Mouse (Mus musculus): ENCODE data around the gene Rpl13a. TPM values are rescaled to one million over a fixed set of nuclear protein-coding genes. Genes with fewer than 3 reads are reported as not detected.

Rpl13a gene
- polyA plus RNA-seq, 1 experiment from 2014 or later: 1,469 TPM

GRCm38 (mm10) chr7:45168656-45169055 lies 40.1 kb upstream of the Rpl13a start:
- Histone ChIP-seq H3K4me3 (ENCODE audit: low read depth, low read length) (no peak overlapping the region), H3K4me2 (ENCODE audit: low read depth, severe bottlenecking) (no peak overlapping the region), H3K36me3 (ENCODE audit: control insufficient read depth, insufficient read depth, low read length) (no peaks in the 10 kb centered on the region), H3K27me3 (ENCODE audit: control insufficient read depth, insufficient read depth, low read length) (peaks cover 70% of the 10 kb centered on the region), H3K9ac (ENCODE audit: low read length) (no peak overlapping the region), H3K27ac (replicated peaks; ENCODE audit: low read depth, low read length) (no peak overlapping the region), H3K4me1 (ENCODE audit: control insufficient read depth, insufficient read depth, low read length) (no peaks in the 10 kb centered on the region), H3K9me3 (ENCODE audit: control insufficient read depth, low read length) (peaks cover 14% of the 10 kb centered on the region)
- ATAC-seq (ENCODE audit: insufficient number of reproducible peaks, low FRiP score, low TSS enrichment, low read depth) (no peak), DNase-seq (ENCODE audit: low spot score) (no peak)
- 6% methylated on average over 24 of the region's 24 CpGs for WGBS

GRCm38 (mm10) chr7:45167761-45168445 lies 39.3 kb upstream of the Rpl13a start:
- Histone ChIP-seq H3K4me1 (ENCODE audit: control insufficient read depth, insufficient read depth, low read length) (no peaks in the 10 kb centered on the region), H3K4me3 (ENCODE audit: low read depth, low read length) (no peak overlapping the region), H3K9ac (ENCODE audit: low read length) (no peak overlapping the region), H3K4me2 (ENCODE audit: low read depth, severe bottlenecking) (no peak overlapping the region), H3K36me3 (ENCODE audit: control insufficient read depth, insufficient read depth, low read length) (no peaks in the 10 kb centered on the region), H3K9me3 (ENCODE audit: control insufficient read depth, low read length) (peaks cover 14% of the 10 kb centered on the region), H3K27me3 (ENCODE audit: control insufficient read depth, insufficient read depth, low read length) (peaks cover 76% of the 10 kb centered on the region), H3K27ac (replicated peaks; ENCODE audit: low read depth, low read length) (no peak overlapping the region)
- ATAC-seq (ENCODE audit: insufficient number of reproducible peaks, low FRiP score, low TSS enrichment, low read depth): no peak
- no peak for DNase-seq (ENCODE audit: low spot score)
- WGBS: 2% methylated on average over 19 of the region's 19 CpGs

GRCm38 (mm10) chr7:45166950-45167401 lies 38.4 kb upstream of the Rpl13a start:
- ATAC-seq (ENCODE audit: insufficient number of reproducible peaks, low FRiP score, low TSS enrichment, low read depth): no peak
- Histone ChIP-seq H3K27ac (replicated peaks; ENCODE audit: low read depth, low read length) (no peak overlapping the region), H3K9me3 (ENCODE audit: control insufficient read depth, low read length) (peaks cover 14% of the 10 kb centered on the region), H3K4me2 (ENCODE audit: low read depth, severe bottlenecking) (no peak overlapping the region), H3K36me3 (ENCODE audit: control insufficient read depth, insufficient read depth, low read length) (no peaks in the 10 kb centered on the region), H3K4me3 (ENCODE audit: low read depth, low read length) (no peak overlapping the region), H3K9ac (ENCODE audit: low read length) (no peak overlapping the region), H3K4me1 (ENCODE audit: control insufficient read depth, insufficient read depth, low read length) (0 out of 2 replicates have a peak, but pooled peaks cover 3% of the 10 kb centered on the region), H3K27me3 (ENCODE audit: control insufficient read depth, insufficient read depth, low read length) (peaks cover 79% of the 10 kb centered on the region)
- WGBS: 15% methylated on average over 9 of the region's 10 CpGs
- no peak for DNase-seq (ENCODE audit: low spot score)

- Histone ChIP-seq H3K4me2 (ENCODE audit: low read depth, severe bottlenecking) (no peak overlapping the region), H3K9me3 (ENCODE audit: control insufficient read depth, low read length) (peaks cover 14% of the 10 kb centered on the region), H3K4me1 (ENCODE audit: control insufficient read depth, insufficient read depth, low read length) (0 out of 2 replicates have a peak, but pooled peaks cover 3% of the 10 kb centered on the region), H3K27ac (replicated peaks; ENCODE audit: low read depth, low read length) (no peak overlapping the region), H3K4me3 (ENCODE audit: low read depth, low read length) (no peak overlapping the region), H3K27me3 (ENCODE audit: control insufficient read depth, insufficient read depth, low read length) (peaks cover 71% of the 10 kb centered on the region), H3K36me3 (ENCODE audit: control insufficient read depth, insufficient read depth, low read length) (0 out of 2 replicates have a peak, but pooled peaks cover 3% of the 10 kb centered on the region), H3K9ac (ENCODE audit: low read length) (no peak overlapping the region)
- ATAC-seq (ENCODE audit: insufficient number of reproducible peaks, low FRiP score, low TSS enrichment, low read depth) (no peak), DNase-seq (ENCODE audit: low spot score) (no peak)
- 51% methylated on average over 11 of the region's 11 CpGs for WGBS
These were observed 37.1 kb upstream of the Rpl13a start for GRCm38 (mm10) chr7:45165701-45166100.

- H3K4me1 ChIP-seq (ENCODE audit: control insufficient read depth, insufficient read depth, low read length): 0 out of 2 replicates have a peak, but pooled peaks cover 3% of the 10 kb centered on the region
These were observed 36.3 kb upstream of the Rpl13a start for GRCm38 (mm10) chr7:45164833-45165232.

GRCm38 (mm10) chr7:45163735-45164490 lies 35.4 kb upstream of the Rpl13a start, which contains the start of gene Slc17a7:
Gene Slc17a7, plus strand, starts transcription at chr7:45163949.
- no peak for ATAC-seq (ENCODE audit: insufficient number of reproducible peaks, low FRiP score, low TSS enrichment, low read depth)
- DNase-seq (ENCODE audit: low spot score): peak; percentile 54
- Histone ChIP-seq H3K4me1 (ENCODE audit: control insufficient read depth, insufficient read depth, low read length) (0 out of 2 replicates have a peak, but pooled peaks cover 3% of the 10 kb centered on the region), H3K27ac (replicated peaks; ENCODE audit: low read depth, low read length) (no peak within 1 kb of the TSS), H3K36me3 (ENCODE audit: control insufficient read depth, insufficient read depth, low read length) (0 out of 2 replicates have a peak, but pooled peaks cover 3% of the 10 kb centered on the region), H3K4me2 (ENCODE audit: low read depth, severe bottlenecking) (peak within 1 kb of the TSS; percentile 70), H3K4me3 (ENCODE audit: low read depth, low read length) (peak within 1 kb of the TSS; percentile 30), H3K9me3 (ENCODE audit: control insufficient read depth, low read length) (no peaks in the 10 kb centered on the region; the same call in 1 of the 2 replicates), H3K9ac (ENCODE audit: low read length) (0 out of 2 replicates have a peak within 1 kb of the TSS, but pooled peaks have one; percentile 2), H3K27me3 (ENCODE audit: control insufficient read depth, insufficient read depth, low read length) (peaks cover 63% of the 10 kb centered on the region)
- WGBS: 4% methylated on average over 19 of the region's 41 CpGs

More at GRCm38 (mm10) chr7:45164833-45165232, 36.3 kb upstream of the Rpl13a start:
- Histone ChIP-seq H3K27me3 (ENCODE audit: control insufficient read depth, insufficient read depth, low read length) (peaks cover 71% of the 10 kb centered on the region), H3K27ac (replicated peaks; ENCODE audit: low read depth, low read length) (no peak overlapping the region), H3K4me3 (ENCODE audit: low read depth, low read length) (no peak overlapping the region), H3K9me3 (ENCODE audit: control insufficient read depth, low read length) (peaks cover 9% of the 10 kb centered on the region), H3K4me2 (ENCODE audit: low read depth, severe bottlenecking) (no peak overlapping the region), H3K36me3 (ENCODE audit: control insufficient read depth, insufficient read depth, low read length) (0 out of 2 replicates have a peak, but pooled peaks cover 3% of the 10 kb centered on the region), H3K9ac (ENCODE audit: low read length) (no peak overlapping the region)
- ATAC-seq (ENCODE audit: insufficient number of reproducible peaks, low FRiP score, low TSS enrichment, low read depth) (no peak), DNase-seq (ENCODE audit: low spot score) (no peak)
- WGBS: 67% methylated on average over 5 of the region's 5 CpGs

GRCm38 (mm10) chr7:45162996-45163615 lies 34.5 kb upstream of the Rpl13a start:
- peaks cover 55% of the 10 kb centered on the region for H3K27me3 ChIP-seq (ENCODE audit: control insufficient read depth, insufficient read depth, low read length)
- WGBS: 70% methylated on average over 9 of the region's 9 CpGs
- H3K27ac ChIP-seq (replicated peaks; ENCODE audit: low read depth, low read length): no peak overlapping the region
- ATAC-seq (ENCODE audit: insufficient number of reproducible peaks, low FRiP score, low TSS enrichment, low read depth) (no peak), DNase-seq (ENCODE audit: low spot score) (no peak)
- no peak overlapping the region for H3K4me3 ChIP-seq (ENCODE audit: low read depth, low read length)
- no peak overlapping the region for H3K4me2 ChIP-seq (ENCODE audit: low read depth, severe bottlenecking)
- no peaks in the 10 kb centered on the region; the same call in 1 of the 2 replicates for H3K9me3 ChIP-seq (ENCODE audit: control insufficient read depth, low read length)
- 0 out of 2 replicates have a peak, but pooled peaks cover 3% of the 10 kb centered on the region for H3K36me3 ChIP-seq (ENCODE audit: control insufficient read depth, insufficient read depth, low read length)
- 0 out of 2 replicates have a peak, but pooled peaks cover 3% of the 10 kb centered on the region for H3K4me1 ChIP-seq (ENCODE audit: control insufficient read depth, insufficient read depth, low read length)
- H3K9ac ChIP-seq (ENCODE audit: low read length): no peak overlapping the region

GRCm38 (mm10) chr7:45162551-45162950 lies 34.0 kb upstream of the Rpl13a start:
- 25% methylated on average over 6 of the region's 6 CpGs for WGBS
- Histone ChIP-seq H3K36me3 (ENCODE audit: control insufficient read depth, insufficient read depth, low read length) (peaks cover 5% of the 10 kb centered on the region; the same call in 1 of the 2 replicates), H3K4me1 (ENCODE audit: control insufficient read depth, insufficient read depth, low read length) (0 out of 2 replicates have a peak, but pooled peaks cover 3% of the 10 kb centered on the region), H3K9ac (ENCODE audit: low read length) (no peak overlapping the region), H3K4me2 (ENCODE audit: low read depth, severe bottlenecking) (peak overlapping the region; percentile 62), H3K27me3 (ENCODE audit: control insufficient read depth, insufficient read depth, low read length) (peaks cover 49% of the 10 kb centered on the region), H3K9me3 (ENCODE audit: control insufficient read depth, low read length) (no peaks in the 10 kb centered on the region; the same call in 1 of the 2 replicates), H3K27ac (replicated peaks; ENCODE audit: low read depth, low read length) (no peak overlapping the region), H3K4me3 (ENCODE audit: low read depth, low read length) (peak overlapping the region; percentile 25)
- DNase-seq (ENCODE audit: low spot score): no peak
- no peak; the same call in 1 of the 2 replicates for ATAC-seq (ENCODE audit: insufficient number of reproducible peaks, low FRiP score, low TSS enrichment, low read depth)
